Mouse (Mus musculus): ENCODE results near the gene Fev. TPM values are rescaled to one million over a fixed set of nuclear protein-coding genes. Genes with fewer than 3 reads are reported as not detected.

Fev gene
- polyA plus RNA-seq, 1 experiment, result not detected

DNA sequence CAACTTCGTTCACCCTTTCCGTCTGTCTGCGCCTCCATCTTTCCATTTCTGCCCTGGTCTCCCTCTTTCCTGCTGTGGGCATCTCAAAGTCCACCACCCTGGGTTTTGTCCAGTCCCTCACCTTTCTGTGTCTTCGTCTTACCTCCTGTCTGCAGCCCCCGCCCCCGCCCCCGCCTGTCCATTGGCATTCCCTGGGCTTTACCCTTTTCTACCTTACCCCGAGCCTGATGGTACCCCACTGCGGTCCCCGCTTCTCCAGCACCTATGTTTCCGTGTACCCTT is 28.8 kb downstream of the Fev start:
- H3K4me3 ChIP-seq (ENCODE audit: insufficient read depth, low read depth, low read length), result no peak overlapping the region
- H3K4me1 ChIP-seq (ENCODE audit: control insufficient read depth, insufficient read depth, insufficient read length, low read length), result no peaks in the 10 kb centered on the region
- H3K27ac ChIP-seq (replicated peaks; ENCODE audit: low read depth, low read length), result no peak overlapping the region

GRCm38 (mm10) chr1:74855651-74856438 is 29.4 kb downstream of the Fev start:
- Histone ChIP-seq H3K4me1 (ENCODE audit: control insufficient read depth, insufficient read depth, insufficient read length, low read length) (no peaks in the 10 kb centered on the region), H3K4me3 (ENCODE audit: insufficient read depth, low read depth, low read length) (no peak overlapping the region), H3K27ac (replicated peaks; ENCODE audit: low read depth, low read length) (no peak overlapping the region)

DNA sequence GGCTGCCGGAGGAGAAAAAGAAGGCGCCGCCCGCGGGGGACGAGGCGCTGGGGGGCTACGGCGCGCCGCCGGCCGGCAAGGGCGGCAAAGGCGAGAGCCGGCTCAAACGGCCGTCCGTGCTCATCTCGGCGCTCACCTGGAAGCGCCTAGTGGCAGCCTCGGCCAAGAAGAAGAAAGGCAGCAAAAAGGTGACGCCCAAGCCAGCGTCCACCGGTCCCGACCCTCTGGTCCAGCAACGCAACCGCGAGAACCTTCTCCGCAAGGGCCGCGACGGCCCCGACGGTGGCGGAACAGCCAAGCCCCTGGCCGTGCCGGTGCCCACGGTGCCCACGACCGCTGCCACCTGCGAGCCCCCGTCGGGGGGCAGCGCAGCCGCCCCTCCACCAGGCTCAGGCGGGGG is 30.1 kb downstream of the Fev start:
- Histone ChIP-seq H3K4me3 (ENCODE audit: insufficient read depth, low read depth, low read length) (peak overlapping the region; percentile 25), H3K27ac (replicated peaks; ENCODE audit: low read depth, low read length) (no peak overlapping the region)

GRCm38 (mm10) chr1:74854306-74855056 is 30.7 kb downstream of the Fev start, which contains the start of gene Cdk5r2:
TSS of gene Cdk5r2 (plus strand) at chr1:74854934.
- no peak within 1 kb of the TSS for H3K27ac ChIP-seq (replicated peaks; ENCODE audit: low read depth, low read length)
- H3K4me3 ChIP-seq (ENCODE audit: insufficient read depth, low read depth, low read length), result peak within 1 kb of the TSS; percentile 25
- H3K4me1 ChIP-seq (ENCODE audit: control insufficient read depth, insufficient read depth, insufficient read length, low read length), result no peaks in the 10 kb centered on the region

More for the DNA sequence above, 30.1 kb downstream of the Fev start:
- no peaks in the 10 kb centered on the region for H3K4me1 ChIP-seq (ENCODE audit: control insufficient read depth, insufficient read depth, insufficient read length, low read length)

DNA sequence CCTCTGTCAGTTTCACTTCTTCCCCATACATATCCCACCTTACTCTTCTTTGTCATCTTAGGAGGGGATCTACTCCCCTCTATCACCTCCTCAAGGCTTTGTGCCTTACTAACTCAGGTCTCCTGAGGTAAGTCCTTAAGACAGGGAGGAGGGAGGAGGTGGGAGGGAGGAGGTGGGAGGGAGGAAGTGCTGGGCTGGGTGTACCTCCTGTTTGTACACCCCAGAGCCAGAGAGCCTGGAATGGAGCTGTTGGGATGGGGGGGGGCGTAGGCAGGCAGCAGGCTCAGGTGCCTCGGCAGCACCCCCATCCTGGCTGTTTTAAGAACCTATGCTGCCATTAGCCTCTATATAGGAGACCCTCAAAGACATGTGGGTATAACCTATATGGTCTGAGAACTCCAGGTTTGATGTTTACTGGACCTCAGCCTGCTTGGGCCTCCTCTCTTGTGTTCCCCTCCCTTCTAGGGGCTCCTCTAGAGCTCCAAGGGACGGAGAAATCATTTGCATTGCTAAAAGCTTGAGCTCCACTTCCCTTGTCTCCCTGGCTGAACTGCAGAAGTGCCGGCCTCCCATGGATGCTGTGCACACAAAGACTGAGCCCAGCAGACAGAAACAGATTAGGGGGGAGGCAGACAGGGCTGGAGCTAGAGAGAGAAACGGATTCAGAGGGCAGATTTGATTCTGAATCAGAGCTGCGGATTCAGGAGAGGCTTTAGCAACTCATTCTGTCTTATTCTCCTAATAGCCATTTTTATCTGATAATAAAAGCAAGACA is 34.0 kb downstream of the Fev start:
- Histone ChIP-seq H3K27ac (replicated peaks; ENCODE audit: low read depth, low read length) (no peak overlapping the region), H3K4me1 (ENCODE audit: control insufficient read depth, insufficient read depth, insufficient read length, low read length) (no peaks in the 10 kb centered on the region), H3K4me3 (ENCODE audit: insufficient read depth, low read depth, low read length) (no peak overlapping the region)

DNA sequence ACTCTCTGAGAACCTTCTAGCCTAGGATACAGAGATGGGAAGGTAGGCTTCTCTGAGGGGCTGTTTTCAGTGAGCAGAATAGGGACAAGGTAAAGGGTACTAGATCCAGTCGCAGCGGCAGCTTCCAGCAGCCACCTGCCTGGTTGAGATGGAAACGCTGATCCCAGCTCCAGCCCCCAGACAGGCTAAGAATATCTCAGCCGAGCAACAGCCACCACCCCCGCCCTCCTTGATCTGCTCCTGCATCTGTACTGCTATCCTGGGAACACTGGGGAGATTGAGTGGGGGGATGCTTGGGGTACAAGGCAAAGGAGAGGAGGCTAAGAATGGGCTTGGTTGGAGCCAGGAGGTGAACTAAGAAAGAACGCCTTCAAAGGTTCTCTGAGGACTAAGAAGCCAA is 35.0 kb downstream of the Fev start:
- no peak overlapping the region for H3K4me3 ChIP-seq (ENCODE audit: insufficient read depth, low read depth, low read length)
- no peak overlapping the region for H3K27ac ChIP-seq (replicated peaks; ENCODE audit: low read depth, low read length)
- no peaks in the 10 kb centered on the region for H3K4me1 ChIP-seq (ENCODE audit: control insufficient read depth, insufficient read depth, insufficient read length, low read length)

- Histone ChIP-seq H3K4me3 (ENCODE audit: insufficient read depth, low read depth, low read length) (no peak overlapping the region), H3K4me1 (ENCODE audit: control insufficient read depth, insufficient read depth, insufficient read length, low read length) (no peaks in the 10 kb centered on the region), H3K27ac (replicated peaks; ENCODE audit: low read depth, low read length) (no peak overlapping the region)
Observed at GRCm38 (mm10) chr1:74848946-74849345, 36.3 kb downstream of the Fev start.

DNA sequence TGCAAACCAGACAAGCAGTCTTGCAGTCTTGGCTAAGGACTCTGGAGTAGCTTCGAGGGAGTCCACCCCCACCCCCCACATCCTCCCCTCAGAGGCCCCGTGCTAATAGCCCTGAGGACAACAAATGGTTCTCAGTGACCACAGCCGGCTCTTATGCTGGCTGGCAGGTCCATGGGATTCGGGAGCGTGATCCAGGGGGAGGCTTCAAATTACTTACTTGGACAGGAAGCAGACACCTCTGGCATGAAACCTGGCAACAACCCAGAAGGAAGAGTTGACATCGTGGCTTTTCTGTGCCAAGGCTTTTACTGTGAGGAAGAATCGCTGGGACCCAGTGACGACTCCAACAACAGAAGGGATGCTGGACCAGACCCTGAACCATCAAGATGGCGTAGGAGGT is 38.9 kb downstream of the Fev start:
- no peak overlapping the region for H3K4me3 ChIP-seq (ENCODE audit: insufficient read depth, low read depth, low read length)
- no peaks in the 10 kb centered on the region for H3K4me1 ChIP-seq (ENCODE audit: control insufficient read depth, insufficient read depth, insufficient read length, low read length)
- H3K27ac ChIP-seq (replicated peaks; ENCODE audit: low read depth, low read length), result no peak overlapping the region

- no peak overlapping the region for H3K4me3 ChIP-seq (ENCODE audit: insufficient read depth, low read depth, low read length)
- H3K4me1 ChIP-seq (ENCODE audit: control insufficient read depth, insufficient read depth, insufficient read length, low read length), result no peaks in the 10 kb centered on the region
- no peak overlapping the region for H3K27ac ChIP-seq (replicated peaks; ENCODE audit: low read depth, low read length)
Observed at GRCm38 (mm10) chr1:74843090-74843489, 42.1 kb downstream of the Fev start.

- Histone ChIP-seq H3K4me3 (ENCODE audit: insufficient read depth, low read depth, low read length) (no peak overlapping the region), H3K27ac (replicated peaks; ENCODE audit: low read depth, low read length) (no peak overlapping the region), H3K4me1 (ENCODE audit: control insufficient read depth, insufficient read depth, insufficient read length, low read length) (no peaks in the 10 kb centered on the region)
Observed at GRCm38 (mm10) chr1:74833255-74833654, 52.0 kb downstream of the Fev start.

Other genes with a start within 250 kb of the Fev start
- 6.2 and 9.6 TPM in 2 replicates for gene Ttll4, start 223.7 kb downstream of the Fev start, polyA plus RNA-seq (2012; ENCODE audit: insufficient read depth, insufficient read length, missing spikeins)
- 40.2 and 90.5 TPM in 2 replicates for gene Cyp27a1, start 171.8 kb downstream of the Fev start, polyA plus RNA-seq (2012; ENCODE audit: insufficient read depth, insufficient read length, missing spikeins)
- 0.59 and 1.3 TPM in 2 replicates for gene Prkag3, start 136.2 kb downstream of the Fev start, polyA plus RNA-seq (2012; ENCODE audit: insufficient read depth, insufficient read length, missing spikeins)
- gene Wnt6, start 113.5 kb downstream of the Fev start, polyA plus RNA-seq (2012; ENCODE audit: insufficient read depth, insufficient read length, missing spikeins), result not detected in 2 replicates
- gene Wnt10a, start 93.9 kb downstream of the Fev start, polyA plus RNA-seq (2012; ENCODE audit: insufficient read depth, insufficient read length, missing spikeins), result not detected in 2 replicates
- gene Cdk5r2, start 30.5 kb downstream of the Fev start, polyA plus RNA-seq (2012; ENCODE audit: insufficient read depth, insufficient read length, missing spikeins), result not detected in 2 replicates
- not detected in 2 replicates for gene Cryba2, start 7.7 kb upstream of the Fev start, polyA plus RNA-seq (2012; ENCODE audit: insufficient read depth, insufficient read length, missing spikeins)
- gene Cfap65, start 50.2 kb upstream of the Fev start, polyA plus RNA-seq (2012; ENCODE audit: insufficient read depth, insufficient read length, missing spikeins), result not detected in 2 replicates
- not detected in 2 replicates for gene Ihh, start 66.3 kb upstream of the Fev start, polyA plus RNA-seq (2012; ENCODE audit: insufficient read depth, insufficient read length, missing spikeins)
- gene Nhej1, start 239.8 kb upstream of the Fev start, polyA plus RNA-seq (2012; ENCODE audit: insufficient read depth, insufficient read length, missing spikeins), result 7.3 and 8.2 TPM in 2 replicates
- gene Slc23a3, start 248.5 kb upstream of the Fev start, polyA plus RNA-seq (2012; ENCODE audit: insufficient read depth, insufficient read length, missing spikeins), result not detected in 2 replicates